Mouse (Mus musculus): ENCODE measurements around the gene Lrmda.

The Lrmda gene

GRCm38 (mm10) chr14:22339176-22339575, 319.7 kb downstream of the Lrmda start:
- DNase-seq = peak; percentile 52

GRCm38 (mm10) chr14:22343357-22343756, 323.8 kb downstream of the Lrmda start:
- no peak for DNase-seq

GRCm38 (mm10) chr14:22345248-22345647, 325.7 kb downstream of the Lrmda start:
- no peak for DNase-seq

- no peak for DNase-seq
Observed at GRCm38 (mm10) chr14:22353626-22354025, 334.1 kb downstream of the Lrmda start.

- no peak for DNase-seq
Observed at GRCm38 (mm10) chr14:22354769-22355574, 335.5 kb downstream of the Lrmda start.

DNA sequence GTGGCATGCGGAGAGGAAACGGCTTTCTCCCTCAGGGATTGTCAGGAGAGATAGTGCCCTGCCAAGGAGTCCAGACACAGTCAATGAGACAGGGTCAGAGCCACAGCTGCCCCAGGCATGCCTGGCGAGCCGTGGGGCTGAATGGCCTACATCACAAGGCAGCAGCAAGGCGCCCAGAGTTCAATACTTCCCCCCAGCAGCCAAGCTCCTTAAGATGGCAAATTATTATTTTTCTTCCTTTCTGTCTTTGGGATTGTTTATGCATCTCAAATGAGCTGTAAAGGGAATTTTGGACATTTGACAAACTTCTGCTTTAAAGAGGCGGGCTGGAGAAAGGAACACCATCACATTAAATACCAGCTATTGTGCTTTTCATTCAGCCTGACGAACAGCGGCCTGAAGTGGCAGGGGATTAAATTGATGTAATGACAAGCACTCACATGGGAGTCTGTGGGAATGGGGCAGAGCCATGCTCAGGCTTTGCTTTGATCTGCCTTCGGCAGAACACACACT, 338.5 kb downstream of the Lrmda start:
- DNase-seq = no peak

DNA sequence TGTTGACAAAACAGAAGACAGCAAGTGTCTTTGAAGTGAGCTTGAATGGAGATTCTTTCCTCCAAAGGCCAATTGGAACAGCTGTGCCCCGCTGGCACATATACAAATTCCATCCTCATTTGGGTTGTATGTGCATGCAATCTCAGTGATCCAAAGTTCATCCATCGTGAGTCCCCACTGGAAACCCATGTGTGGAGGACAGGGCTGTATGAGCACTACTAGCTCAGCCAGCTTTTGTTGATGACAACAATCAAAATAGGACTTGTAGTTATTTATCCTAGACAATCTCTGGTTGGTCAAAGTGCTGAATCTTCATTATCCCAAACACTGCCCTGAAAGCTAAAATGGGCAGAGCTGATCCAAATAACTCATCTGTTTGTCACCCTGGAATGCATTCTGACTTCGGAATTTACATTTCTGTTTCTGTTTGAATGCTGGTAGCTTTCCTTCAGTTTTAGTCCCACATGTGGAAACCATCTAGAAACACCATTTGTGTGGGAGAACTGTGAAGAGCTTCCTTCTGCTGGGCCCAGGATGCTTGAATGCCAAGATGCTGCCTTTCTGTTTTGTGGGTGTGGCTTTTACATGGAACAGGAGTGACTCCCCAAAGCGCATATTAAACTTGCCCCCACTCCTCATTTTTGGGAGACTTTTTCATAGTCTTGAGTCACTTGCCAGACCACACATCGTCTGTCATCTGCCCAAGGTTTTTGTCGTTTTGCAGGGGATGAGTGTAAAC, 344.7 kb downstream of the Lrmda start:
- peak; percentile 47 for DNase-seq

- no peak for DNase-seq
Observed at GRCm38 (mm10) chr14:22364771-22365355, 345.4 kb downstream of the Lrmda start.

DNA sequence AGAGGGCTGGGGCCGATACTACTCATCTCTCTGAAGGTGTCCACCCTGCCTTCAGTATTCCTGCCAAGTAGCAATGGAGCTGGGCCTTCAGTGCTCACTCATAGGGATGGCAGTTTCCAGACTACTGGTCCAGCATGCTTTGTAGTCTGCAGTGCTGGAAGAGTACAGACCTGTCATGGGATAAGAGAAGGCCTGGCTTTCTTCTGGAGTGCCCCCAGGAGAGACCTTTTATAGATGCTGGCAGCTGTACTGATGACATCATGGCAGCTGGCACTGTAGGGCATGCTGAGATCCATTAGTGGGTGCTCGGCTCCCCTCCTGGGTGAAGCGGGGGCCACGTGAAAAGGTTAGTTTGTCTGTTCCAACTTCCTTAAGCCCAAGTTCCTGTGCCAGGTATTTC, 348.1 kb downstream of the Lrmda start:
- DNase-seq = no peak

- DNase-seq = no peak
Observed at GRCm38 (mm10) chr14:22371136-22371535, 351.6 kb downstream of the Lrmda start.

DNA sequence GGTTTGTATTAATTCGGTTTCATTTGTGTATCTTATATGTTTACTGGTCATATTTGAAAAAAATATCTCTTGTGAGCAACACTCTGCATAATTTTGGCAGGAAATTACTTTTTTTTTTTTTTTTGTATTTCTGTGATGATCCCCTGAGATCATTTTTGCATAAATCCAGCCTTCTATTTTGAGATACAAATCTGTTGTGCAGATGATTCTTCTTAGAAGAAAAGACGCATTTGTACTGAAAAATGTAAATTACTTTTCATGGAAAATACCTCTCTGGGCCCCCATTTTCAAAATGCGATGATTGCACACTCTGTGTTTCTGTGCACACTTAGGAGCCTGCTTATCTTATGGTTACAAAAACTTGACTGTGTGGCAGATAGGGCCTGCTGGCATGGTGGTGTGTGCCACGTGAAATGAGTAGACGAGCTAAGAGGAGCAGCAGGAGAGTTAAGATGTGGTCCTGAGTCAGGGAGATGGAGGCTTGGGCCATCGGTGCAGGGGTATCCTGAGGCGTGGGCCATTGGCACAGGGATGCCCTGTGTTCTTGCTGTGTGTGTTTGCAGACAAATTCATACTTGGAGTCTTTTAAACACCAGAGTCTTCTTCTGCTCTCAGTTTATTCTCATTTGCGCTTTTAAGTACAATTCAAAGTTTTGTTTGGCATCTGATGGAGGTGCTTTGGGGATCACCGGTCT, 353.3 kb downstream of the Lrmda start:
- peak; percentile 3 for DNase-seq

DNA sequence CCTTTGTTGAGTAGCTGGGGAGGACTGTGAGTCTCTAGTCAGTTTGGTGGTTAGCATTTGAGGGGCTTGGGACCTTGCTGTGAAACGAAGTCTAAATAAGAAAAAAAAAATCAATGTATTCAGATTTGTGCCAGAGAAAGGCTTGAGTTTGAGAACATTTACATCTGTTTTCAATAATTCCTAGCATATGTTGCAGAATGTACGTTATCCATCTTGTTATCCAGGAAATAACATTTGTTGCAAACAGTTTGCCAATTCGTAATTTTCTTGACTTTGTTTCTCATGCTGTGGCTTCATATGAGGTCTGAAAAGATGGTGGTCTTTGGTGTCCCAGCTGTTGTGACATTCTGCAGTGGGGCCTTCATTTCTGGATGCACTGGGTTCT, 353.8 kb downstream of the Lrmda start:
- no peak for DNase-seq

- no peak for DNase-seq
Observed at GRCm38 (mm10) chr14:22377148-22377547, 357.6 kb downstream of the Lrmda start.

DNA sequence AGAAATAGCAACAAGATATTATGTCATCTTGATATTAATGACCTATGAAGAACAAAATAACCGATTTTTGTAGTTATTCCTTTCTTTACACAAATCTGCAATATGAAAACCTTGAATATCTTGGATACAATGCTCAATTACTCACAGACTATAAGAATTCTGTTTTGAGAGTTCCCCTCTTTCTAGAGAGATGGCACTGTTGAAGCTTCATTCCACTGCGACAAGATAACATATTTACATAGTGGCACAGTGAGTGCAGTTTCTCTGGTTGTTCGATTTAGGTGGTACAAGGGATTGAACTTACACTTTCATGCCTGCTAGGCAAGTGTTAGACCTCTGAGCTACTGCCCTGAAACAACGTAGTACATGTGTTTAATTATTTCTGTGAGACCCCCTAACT, 362.6 kb downstream of the Lrmda start:
- no peak for DNase-seq

- DNase-seq = no peak
Observed at GRCm38 (mm10) chr14:22393616-22394015, 374.1 kb downstream of the Lrmda start.

DNA sequence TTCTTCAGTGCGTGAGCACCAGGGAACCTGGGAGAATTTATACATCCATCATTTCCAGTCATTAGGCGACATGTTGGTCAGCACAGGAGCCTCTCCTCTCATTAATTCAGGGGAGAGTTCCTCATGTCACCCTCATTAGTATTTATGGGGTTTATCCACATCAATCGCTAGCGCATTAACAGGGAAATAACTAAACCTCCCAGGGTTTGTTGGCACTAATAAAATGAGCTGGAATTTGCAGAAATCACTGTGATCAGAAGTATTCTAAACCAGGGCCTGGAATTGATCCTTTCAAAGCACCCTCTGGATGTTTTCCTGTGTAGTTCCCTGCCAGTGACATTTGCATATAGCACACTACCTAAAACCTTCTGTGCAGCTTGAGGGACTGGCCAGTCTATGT, 382.9 kb downstream of the Lrmda start:
- no peak for DNase-seq

- no peak for DNase-seq
Observed at GRCm38 (mm10) chr14:22406623-22407022, 387.1 kb downstream of the Lrmda start.

GRCm38 (mm10) chr14:22410826-22411225, 391.3 kb downstream of the Lrmda start:
- no peak for DNase-seq

DNA sequence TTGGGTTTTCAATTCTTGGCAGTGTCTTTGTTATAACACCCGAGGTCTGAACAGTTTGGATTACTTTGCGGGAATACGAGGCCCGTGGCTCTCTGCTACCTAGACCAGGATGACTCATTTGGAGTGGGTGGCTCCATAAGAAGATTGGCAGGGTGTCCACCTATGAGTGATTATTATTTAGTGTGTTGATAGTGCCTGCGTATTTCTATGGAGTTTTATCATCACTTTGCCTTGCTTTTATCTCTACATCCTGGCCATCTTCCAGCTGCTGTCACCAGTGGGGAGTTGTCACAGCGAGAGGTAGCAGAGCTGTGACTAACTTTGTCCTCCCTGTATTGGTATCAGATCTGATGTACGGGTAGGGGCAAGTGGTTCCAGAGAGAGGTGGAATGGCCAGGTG, 393.7 kb downstream of the Lrmda start:
- DNase-seq = peak; percentile 1

DNA sequence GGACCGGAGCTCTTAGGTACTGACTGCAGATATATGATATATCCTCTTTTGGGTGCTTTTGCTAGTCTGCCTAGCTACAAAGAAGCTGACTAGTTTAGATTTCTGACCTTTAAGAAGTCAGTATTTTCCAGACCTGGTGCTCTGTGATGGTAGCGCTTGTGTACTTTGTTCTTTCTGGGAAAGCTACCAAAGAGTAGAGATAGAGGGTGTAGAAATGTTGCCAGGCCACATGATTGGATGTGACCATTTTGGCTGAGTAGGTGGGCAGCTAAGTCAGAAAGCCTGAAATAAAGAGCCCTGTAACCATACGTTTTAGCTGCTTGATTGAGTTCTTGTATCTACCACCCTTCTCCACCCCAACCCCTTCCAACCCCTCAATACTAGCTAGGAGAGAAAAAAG, 398.2 kb downstream of the Lrmda start:
- DNase-seq = no peak

DNA sequence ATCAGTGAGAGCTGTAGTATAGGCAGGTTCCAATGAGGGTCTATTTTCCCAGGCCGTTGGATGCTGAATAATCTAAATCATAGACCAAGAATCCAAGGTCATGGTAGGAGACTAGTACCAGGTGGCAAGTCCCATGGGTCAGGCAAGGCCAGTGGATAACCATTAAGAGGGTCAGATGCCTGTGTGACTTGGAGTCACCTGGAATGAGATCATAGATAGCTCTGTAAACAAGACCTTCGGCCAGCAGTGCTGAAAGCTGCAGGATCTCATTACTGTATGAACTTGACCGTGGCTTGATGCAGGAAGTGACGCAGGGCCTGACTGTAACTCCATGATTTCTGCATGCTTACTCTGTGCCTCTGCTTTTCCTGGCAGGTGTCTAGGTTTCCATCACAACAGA, 402.2 kb downstream of the Lrmda start:
- no peak for DNase-seq

DNA sequence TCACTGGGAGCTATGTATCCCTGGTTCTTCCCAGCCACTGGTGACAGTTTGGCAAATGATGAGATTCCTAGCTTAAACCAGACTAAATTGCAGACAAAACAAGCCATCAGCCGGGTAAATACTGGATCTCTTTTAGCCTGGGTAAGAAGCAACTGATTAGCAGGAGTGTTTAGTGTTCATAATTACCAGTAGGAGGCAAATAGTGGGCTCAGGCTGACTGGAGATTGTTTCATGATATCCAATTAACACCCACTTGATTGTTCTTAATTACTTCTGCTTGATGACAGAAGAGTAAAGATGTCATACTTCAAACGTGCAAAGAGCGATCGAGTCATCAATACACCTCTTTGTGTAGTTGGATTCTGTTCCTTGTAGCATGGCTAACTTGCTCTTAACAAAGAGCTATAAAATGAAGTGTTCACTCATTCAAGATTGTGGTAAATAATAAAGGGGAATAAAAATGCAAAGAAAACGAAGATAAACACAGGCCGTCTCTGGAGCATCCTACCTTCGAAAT, 405.6 kb downstream of the Lrmda start:
- no peak for DNase-seq

DNA sequence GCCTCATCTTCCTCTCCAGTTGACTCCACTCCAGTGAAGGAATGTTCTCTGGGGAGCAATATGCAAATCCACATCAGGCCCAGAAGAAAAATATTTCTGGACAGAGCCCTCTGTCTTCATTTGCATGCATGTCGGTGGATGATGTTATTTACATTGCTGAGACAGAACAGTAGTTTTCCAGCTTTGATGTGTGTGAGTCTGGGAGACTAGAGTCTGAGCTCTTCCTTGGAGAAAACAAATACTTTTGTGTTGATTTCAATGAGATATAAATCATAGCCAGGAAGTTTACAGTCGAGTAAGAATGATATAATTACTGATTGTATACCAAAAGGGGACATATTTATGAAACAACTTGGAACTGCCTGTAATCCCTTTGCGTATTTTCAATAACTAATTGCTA, 415.9 kb downstream of the Lrmda start:
- DNase-seq = no peak

Data from layer of hippocampus, adult 9-11 months (tissue).